Mouse (Mus musculus): ENCODE measurements around the gene Ano4. TPM values are rescaled to one million over a fixed set of nuclear protein-coding genes. Genes with fewer than 3 reads are reported as not detected.

Ano4 gene
- total and polyA plus RNA-seq, 2 experiments: 0.09 TPM; not detected in 1

- Histone ChIP-seq H3K27me3 (ENCODE audit: control insufficient read depth, insufficient read depth, low read length) (no peaks in the 10 kb centered on the region), H3K4me1 (ENCODE audit: control insufficient read depth, insufficient read depth, low read length) (no peaks in the 10 kb centered on the region), H3K4me3 (ENCODE audit: insufficient read depth, low read depth, low read length) (no peak overlapping the region), H3K36me3 (ENCODE audit: control insufficient read depth, insufficient read depth, low read length) (no peaks in the 10 kb centered on the region), H3K27ac (replicated peaks; ENCODE audit: insufficient read depth, low read depth, low read length) (no peak overlapping the region), H3K9ac (ENCODE audit: low read depth, low read length) (no peak overlapping the region), H3K79me2 (ENCODE audit: control insufficient read depth, insufficient read depth, low read length) (no peaks in the 10 kb centered on the region)
- 35% methylated on average over 1 of the region's 1 CpGs for WGBS
- TF ChIP-seq CTCF (IDR thresholded peaks at IDR 0.05; ENCODE audit: low read depth, low read length) (no peak), POLR2A (IDR thresholded peaks at IDR 0.05; ENCODE audit: extremely low read depth, insufficient read depth, low read length) (no peak)
- DNase-seq (ENCODE audit: extremely low read depth, low read depth, low spot score): no peak
Observed at GRCm38 (mm10) chr10:89370051-89370450, 25.5 kb upstream of the Ano4 start.

DNA sequence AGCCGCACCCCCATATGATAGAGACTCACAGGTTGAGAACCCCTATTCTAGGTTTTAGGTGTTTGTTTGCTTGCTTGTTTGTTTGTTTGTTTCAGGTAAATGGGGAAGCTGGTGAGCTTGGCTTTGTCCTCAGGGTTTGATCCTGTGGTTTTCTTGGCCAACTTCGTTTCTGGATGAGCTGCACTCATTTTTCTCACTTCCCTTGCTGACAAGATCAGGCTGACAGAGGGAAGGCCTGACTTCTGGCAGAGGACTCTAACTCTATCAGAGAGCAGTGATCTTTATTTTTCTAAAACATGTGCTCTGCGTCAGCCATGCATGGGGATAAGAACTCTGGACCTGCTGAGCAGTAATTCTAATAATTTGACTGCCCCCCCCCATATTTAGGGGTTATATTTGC lies 14.4 kb upstream of the Ano4 start:
- Histone ChIP-seq H3K4me3 (ENCODE audit: insufficient read depth, low read depth, low read length) (no peak overlapping the region), H3K27me3 (ENCODE audit: control insufficient read depth, insufficient read depth, low read length) (no peaks in the 10 kb centered on the region), H3K79me2 (ENCODE audit: control insufficient read depth, insufficient read depth, low read length) (no peaks in the 10 kb centered on the region), H3K36me3 (ENCODE audit: control insufficient read depth, insufficient read depth, low read length) (no peaks in the 10 kb centered on the region), H3K27ac (replicated peaks; ENCODE audit: insufficient read depth, low read depth, low read length) (no peak overlapping the region), H3K9ac (ENCODE audit: low read depth, low read length) (no peak overlapping the region), H3K4me1 (ENCODE audit: control insufficient read depth, insufficient read depth, low read length) (no peaks in the 10 kb centered on the region)
- TF ChIP-seq CTCF (IDR thresholded peaks at IDR 0.05; ENCODE audit: low read depth, low read length) (no peak), POLR2A (IDR thresholded peaks at IDR 0.05; ENCODE audit: extremely low read depth, insufficient read depth, low read length) (no peak)
- no peak for DNase-seq (ENCODE audit: extremely low read depth, low read depth, low spot score)
- WGBS: 70% methylated on average over 3 of the region's 3 CpGs

DNA sequence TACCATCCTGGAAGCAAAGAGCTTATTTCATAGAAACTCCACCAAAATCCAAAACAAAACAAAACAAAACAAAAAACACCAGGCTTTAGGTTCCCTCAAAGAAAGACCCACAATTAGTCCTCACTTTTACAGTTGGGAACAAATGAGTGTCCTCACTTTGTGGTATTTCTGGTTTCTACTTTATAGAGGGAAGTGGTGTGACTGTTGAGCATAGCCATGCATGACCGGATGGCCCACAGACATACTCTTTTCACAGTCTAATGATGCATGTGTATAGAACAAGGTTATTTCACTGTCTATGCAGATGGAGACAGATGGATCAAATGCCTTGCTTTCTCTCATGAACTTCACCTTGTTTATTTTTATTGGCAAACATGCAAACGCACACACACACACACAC lies 10.1 kb upstream of the Ano4 start:
- H3K4me3 ChIP-seq (ENCODE audit: insufficient read depth, low read depth, low read length): no peak overlapping the region
- H3K9ac ChIP-seq (ENCODE audit: low read depth, low read length): no peak overlapping the region
- no peak overlapping the region for H3K27ac ChIP-seq (replicated peaks; ENCODE audit: insufficient read depth, low read depth, low read length)
- H3K36me3 ChIP-seq (ENCODE audit: control insufficient read depth, insufficient read depth, low read length): no peaks in the 10 kb centered on the region
- TF ChIP-seq CTCF (IDR thresholded peaks at IDR 0.05; ENCODE audit: low read depth, low read length): no peak
- no peak for TF ChIP-seq POLR2A (IDR thresholded peaks at IDR 0.05; ENCODE audit: extremely low read depth, insufficient read depth, low read length)
- DNase-seq (ENCODE audit: extremely low read depth, low read depth, low spot score): no peak
- 69% methylated on average over 2 of the region's 2 CpGs for WGBS
- H3K27me3 ChIP-seq (ENCODE audit: control insufficient read depth, insufficient read depth, low read length): no peaks in the 10 kb centered on the region; the same call in 1 of the 2 replicates
- H3K4me1 ChIP-seq (ENCODE audit: control insufficient read depth, insufficient read depth, low read length): no peaks in the 10 kb centered on the region
- no peaks in the 10 kb centered on the region for H3K79me2 ChIP-seq (ENCODE audit: control insufficient read depth, insufficient read depth, low read length)

- WGBS: 81% methylated on average over 11 of the region's 11 CpGs
- Histone ChIP-seq H3K27ac (replicated peaks; ENCODE audit: insufficient read depth, low read depth, low read length) (no peak overlapping the region), H3K79me2 (ENCODE audit: control insufficient read depth, insufficient read depth, low read length) (no peaks in the 10 kb centered on the region), H3K9ac (ENCODE audit: low read depth, low read length) (no peak overlapping the region), H3K36me3 (ENCODE audit: control insufficient read depth, insufficient read depth, low read length) (no peaks in the 10 kb centered on the region), H3K27me3 (ENCODE audit: control insufficient read depth, insufficient read depth, low read length) (no peaks in the 10 kb centered on the region; the same call in 1 of the 2 replicates), H3K4me1 (ENCODE audit: control insufficient read depth, insufficient read depth, low read length) (no peaks in the 10 kb centered on the region), H3K4me3 (ENCODE audit: insufficient read depth, low read depth, low read length) (no peak overlapping the region)
- DNase-seq (ENCODE audit: extremely low read depth, low read depth, low spot score): no peak
- no peak for TF ChIP-seq POLR2A (IDR thresholded peaks at IDR 0.05; ENCODE audit: extremely low read depth, insufficient read depth, low read length)
- TF ChIP-seq CTCF (IDR thresholded peaks at IDR 0.05; ENCODE audit: low read depth, low read length): no peak
Observed at GRCm38 (mm10) chr10:89351416-89351815, 6.9 kb upstream of the Ano4 start.

GRCm38 (mm10) chr10:89345606-89346005 lies 1.0 kb upstream of the Ano4 start:
- Histone ChIP-seq H3K4me1 (ENCODE audit: control insufficient read depth, insufficient read depth, low read length) (no peaks in the 10 kb centered on the region), H3K79me2 (ENCODE audit: control insufficient read depth, insufficient read depth, low read length) (no peaks in the 10 kb centered on the region), H3K27ac (replicated peaks; ENCODE audit: insufficient read depth, low read depth, low read length) (no peak overlapping the region), H3K4me3 (ENCODE audit: insufficient read depth, low read depth, low read length) (no peak overlapping the region), H3K27me3 (ENCODE audit: control insufficient read depth, insufficient read depth, low read length) (peaks cover 9% of the 10 kb centered on the region), H3K9ac (ENCODE audit: low read depth, low read length) (no peak overlapping the region), H3K36me3 (ENCODE audit: control insufficient read depth, insufficient read depth, low read length) (no peaks in the 10 kb centered on the region)
- DNase-seq (ENCODE audit: extremely low read depth, low read depth, low spot score): no peak
- 68% methylated on average over 6 of the region's 6 CpGs for WGBS
- no peak for TF ChIP-seq CTCF (IDR thresholded peaks at IDR 0.05; ENCODE audit: low read depth, low read length)
- no peak for TF ChIP-seq POLR2A (IDR thresholded peaks at IDR 0.05; ENCODE audit: extremely low read depth, insufficient read depth, low read length)

DNA sequence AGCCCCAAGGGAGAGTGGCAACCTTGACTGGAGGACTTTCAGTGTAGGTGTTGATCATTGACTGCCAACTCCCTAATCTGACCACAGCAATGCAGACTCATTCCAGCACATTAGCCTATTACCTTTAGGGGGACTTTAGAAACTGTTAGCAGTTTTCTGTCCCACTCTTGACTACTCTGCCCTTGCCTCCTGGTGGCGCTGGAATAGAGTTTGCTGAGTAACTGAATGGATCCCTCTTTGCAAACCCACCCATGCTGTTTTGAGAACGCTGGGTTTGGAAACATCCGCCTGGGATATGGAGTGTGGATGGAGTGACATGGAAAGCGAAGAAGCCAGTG lies 603 bp upstream of the Ano4 start:
- Histone ChIP-seq H3K4me3 (ENCODE audit: insufficient read depth, low read depth, low read length) (no peak overlapping the region), H3K79me2 (ENCODE audit: control insufficient read depth, insufficient read depth, low read length) (no peaks in the 10 kb centered on the region), H3K9ac (ENCODE audit: low read depth, low read length) (no peak overlapping the region), H3K4me1 (ENCODE audit: control insufficient read depth, insufficient read depth, low read length) (no peaks in the 10 kb centered on the region), H3K36me3 (ENCODE audit: control insufficient read depth, insufficient read depth, low read length) (no peaks in the 10 kb centered on the region), H3K27me3 (ENCODE audit: control insufficient read depth, insufficient read depth, low read length) (peaks cover 9% of the 10 kb centered on the region), H3K27ac (replicated peaks; ENCODE audit: insufficient read depth, low read depth, low read length) (no peak overlapping the region)
- DNase-seq (ENCODE audit: extremely low read depth, low read depth, low spot score): no peak
- TF ChIP-seq POLR2A (IDR thresholded peaks at IDR 0.05; ENCODE audit: extremely low read depth, insufficient read depth, low read length) (no peak), CTCF (IDR thresholded peaks at IDR 0.05; ENCODE audit: low read depth, low read length) (no peak)
- 39% methylated on average over 4 of the region's 4 CpGs for WGBS
